Mouse (Mus musculus) thymus, adult 2 months (tissue): ENCODE data around the gene Epha3.

ENCODE experiments used
- CTCF ChIP-seq: fragments of 200-500 bp; IDR thresholded peaks from 2 replicates; pipeline ENCODE4 v1.5.1; 2012; ENCODE audit warnings: mild to moderate bottlenecking, control low read depth, low read length, moderate library complexity, borderline replicate concordance; ENCODE audit not compliant: control insufficient read depth, poor library complexity, insufficient read depth; ENCODE audit errors: extremely low read depth
- POLR2A ChIP-seq: fragments of 200-500 bp; IDR thresholded peaks from 2 replicates; pipeline ENCODE4 v1.6.1; 2012; ENCODE audit warnings: mild to moderate bottlenecking, low read length, control low read depth, moderate library complexity; ENCODE audit not compliant: control insufficient read depth, poor library complexity, insufficient read depth; ENCODE audit errors: extremely low read depth

- TF ChIP-seq CTCF (no peak), POLR2A (no peak)
Observed at GRCm38 (mm10) chr16:63600229-63600628, 263.7 kb downstream of the Epha3 start.
